Comparison of ENCODE assay signal across 12 mouse cellular contexts in genomic region chr19:3836791-3837190, GRCm38 (mm10).
"Had no signal": no experiment of that assay in that cellular context is flagged by ENCODE, and none has a peak within 500 bp of the region (broad histone marks: within the 10 kb centered on the region; RNA-seq: fewer than 3 reads in every experiment).

No protein-coding gene starts in this region.

- H3K27ac ChIP-seq: limb, embryonic 15.5 days; liver, embryonic 12.5 days; midbrain, embryonic 12.5 days; neural tube, embryonic 15.5 days; stomach, postnatal 0 days had no signal

- H3K4me3 ChIP-seq: limb, embryonic 15.5 days; liver, embryonic 12.5 days; midbrain, embryonic 12.5 days; neural tube, embryonic 15.5 days had no signal

- H3K36me3 ChIP-seq: limb, embryonic 15.5 days; liver, embryonic 12.5 days; midbrain, embryonic 12.5 days; neural tube, embryonic 15.5 days had no signal

- H3K27me3 ChIP-seq: limb, embryonic 15.5 days; midbrain, embryonic 12.5 days; neural tube, embryonic 15.5 days had no signal

- DNase-seq: kidney, adult 18-20 months; kidney, postnatal 10 days; kidney, postnatal 4 days; lung, embryonic 14.5 days; lung, postnatal 10 days; right cerebral cortex, adult 18-20 months; right cerebral cortex, postnatal 25 days had no signal

- H3K4me1 ChIP-seq: midbrain, embryonic 12.5 days; neural tube, embryonic 15.5 days had no signal
